Mouse (Mus musculus) midbrain, postnatal 0 days (tissue): ENCODE measurements around the gene Cadm3. TPM values are rescaled to one million over a fixed set of nuclear protein-coding genes. Genes with fewer than 3 reads are reported as not detected.

Experiments used
- ATAC-seq: fragments of 200-750 bp; cut with Nextera tagmentation; 2 replicates; pipeline ENCODE4 v1.8.0; 2017; ENCODE audit warnings: moderate number of reproducible peaks, mild to moderate bottlenecking, moderate TSS enrichment, moderate library complexity; ENCODE audit not compliant: low FRiP score
- DNase-seq: peaks from one replicate; pipeline ENCODE4 v3.0.0-alpha.2; 2015; ENCODE audit warnings: low spot score
- H3K27ac ChIP-seq: fragments of 300-500 bp; sonication (generic); 2 replicates; pipeline ENCODE4 v1.5.1; 2014; ENCODE audit warnings: low read depth, mild to moderate bottlenecking, low read length, mixed read lengths
- H3K27me3 ChIP-seq: fragments of 300-500 bp; sonication (generic); 2 replicates; pipeline ENCODE4 v1.6.1; 2014; ENCODE audit warnings: low read length, control low read depth, mixed read lengths; ENCODE audit not compliant: insufficient read depth
- H3K36me3 ChIP-seq: fragments of 300-500 bp; sonication (generic); 2 replicates; pipeline ENCODE4 v1.6.1; 2014; ENCODE audit warnings: low read length, control low read depth, mixed read lengths; ENCODE audit not compliant: insufficient read depth
- H3K4me1 ChIP-seq: fragments of 300-500 bp; sonication (generic); 2 replicates; pipeline ENCODE4 v1.6.1; 2014; ENCODE audit warnings: mild to moderate bottlenecking, control low read depth, antibody characterized with exemption, low read length, mixed read lengths; ENCODE audit not compliant: insufficient read depth
- H3K4me2 ChIP-seq: fragments of 300-500 bp; sonication (generic); 2 replicates; pipeline ENCODE4 v1.6.1; 2014; ENCODE audit warnings: low read depth, mild to moderate bottlenecking, low read length, mixed read lengths; ENCODE audit not compliant: poor library complexity, severe bottlenecking
- H3K4me3 ChIP-seq: fragments of 300-500 bp; sonication (generic); 2 replicates; pipeline ENCODE4 v1.5.1; 2014; ENCODE audit warnings: low read depth, mild to moderate bottlenecking, low read length, moderate library complexity
- H3K9ac ChIP-seq: fragments of 300-500 bp; sonication (generic); replicated peaks from 2 replicates; pipeline ENCODE4 v1.6.1; 2014; ENCODE audit warnings: mild to moderate bottlenecking, low read length, moderate library complexity, mixed read lengths; ENCODE audit not compliant: poor library complexity, severe bottlenecking
- H3K9me3 ChIP-seq: fragments of 300-500 bp; sonication (generic); 2 replicates; pipeline ENCODE4 v1.6.1; 2016; ENCODE audit warnings: low read length, control low read depth
- CTCF ChIP-seq: IDR thresholded peaks from 2 replicates; pipeline ENCODE4 v1.5.1; 2016; ENCODE audit warnings: antibody characterized with exemption, mild to moderate bottlenecking
- WGBS: fragments of 180-500 bp; shearing (Covaris S2); extraction: QIAGEN DNeasy Blood & Tissue Kit; methylation state at CpG from one replicate; pipeline ENCODE4 v1.1.7; 2014; 5-methylcytosine and 5-hydroxymethylcytosine counted together
- polyA plus RNA-seq: library from polyadenylated mRNA; unstranded; fragments of >200 nt; fragmentation: Nextera tagmentation; extraction: Ambion mirVana; gene quantifications from 2 replicates; pipeline ENCODE4 v1.2.1, GENCODE M21; 2015
- total RNA-seq: library from RNA; depleted of rRNA; stranded (reverse); fragments of >200 nt; gene quantifications from 2 replicates; pipeline ENCODE4 v1.2.3, GENCODE M21; 2014

The Cadm3 gene
- total and polyA plus RNA-seq, 2 experiments from 2014 or later, result 60.8 to 554 TPM

GRCm38 (mm10) chr1:173371586-173371985, 4.1 kb upstream of the Cadm3 start:
- ATAC-seq, result no peak

GRCm38 (mm10) chr1:173370456-173370855, 3.0 kb upstream of the Cadm3 start:
- no peak overlapping the region for H3K27ac ChIP-seq
- H3K4me3 ChIP-seq, result no peak overlapping the region
- TF ChIP-seq CTCF, result no peak
- H3K4me2 ChIP-seq, result no peak overlapping the region
- ATAC-seq (no peak), DNase-seq (no peak)
- WGBS, result 55% methylated on average over 6 of the region's 6 CpGs
- no peak overlapping the region for H3K9ac ChIP-seq
- peaks cover 3% of the 10 kb centered on the region; the same call in 1 of the 2 replicates for H3K4me1 ChIP-seq
- H3K9me3 ChIP-seq, result no peaks in the 10 kb centered on the region
- H3K27me3 ChIP-seq, result no peaks in the 10 kb centered on the region
- no peaks in the 10 kb centered on the region for H3K36me3 ChIP-seq

More at GRCm38 (mm10) chr1:173371586-173371985, 4.1 kb upstream of the Cadm3 start:
- no peak overlapping the region for H3K9ac ChIP-seq
- H3K27me3 ChIP-seq, result no peaks in the 10 kb centered on the region
- no peaks in the 10 kb centered on the region for H3K4me1 ChIP-seq
- H3K36me3 ChIP-seq, result no peaks in the 10 kb centered on the region
- WGBS, result 74% methylated on average over 6 of the region's 6 CpGs
- H3K27ac ChIP-seq, result no peak overlapping the region
- no peaks in the 10 kb centered on the region for H3K9me3 ChIP-seq
- no peak overlapping the region for H3K4me2 ChIP-seq
- no peak for DNase-seq
- H3K4me3 ChIP-seq, result no peak overlapping the region
- TF ChIP-seq CTCF, result no peak

GRCm38 (mm10) chr1:173369611-173370010, 2.1 kb upstream of the Cadm3 start:
- Histone ChIP-seq H3K9ac (no peak overlapping the region), H3K4me3 (no peak overlapping the region), H3K27me3 (no peaks in the 10 kb centered on the region), H3K27ac (no peak overlapping the region), H3K4me2 (no peak overlapping the region), H3K4me1 (peaks cover 10% of the 10 kb centered on the region; the same call in 1 of the 2 replicates), H3K9me3 (no peaks in the 10 kb centered on the region), H3K36me3 (no peaks in the 10 kb centered on the region)
- WGBS, result 71% methylated on average over 2 of the region's 2 CpGs
- no peak for TF ChIP-seq CTCF
- no peak for ATAC-seq
- no peak for DNase-seq

- peak; percentile 68 for ATAC-seq
These were observed 667 bp downstream of the Cadm3 start for GRCm38 (mm10) chr1:173366701-173367355.

GRCm38 (mm10) chr1:173365970-173366409, 1.5 kb downstream of the Cadm3 start:
- Histone ChIP-seq H3K4me1 (peaks cover 19% of the 10 kb centered on the region; the same call in 1 of the 2 replicates), H3K27me3 (no peaks in the 10 kb centered on the region), H3K4me3 (peak overlapping the region; percentile 99), H3K9ac (peak overlapping the region; percentile 100), H3K4me2 (peak overlapping the region; percentile 85), H3K27ac (peak overlapping the region; percentile 95), H3K36me3 (no peaks in the 10 kb centered on the region), H3K9me3 (no peaks in the 10 kb centered on the region)
- no peak for TF ChIP-seq CTCF
- DNase-seq (no peak), ATAC-seq (peak; percentile 29)
- WGBS, result under 1% methylated on average over 12 of the region's 13 CpGs

More at GRCm38 (mm10) chr1:173366701-173367355, 667 bp downstream of the Cadm3 start:
- H3K4me3 ChIP-seq, result peak overlapping the region; percentile 99
- DNase-seq, result peak; percentile 54
- TF ChIP-seq CTCF, result no peak; the same call in 1 of the 2 replicates
- no peaks in the 10 kb centered on the region for H3K36me3 ChIP-seq
- 0% methylated on average over 30 of the region's 31 CpGs for WGBS
- H3K9me3 ChIP-seq, result no peaks in the 10 kb centered on the region
- H3K4me2 ChIP-seq, result peak overlapping the region; percentile 85
- peaks cover 19% of the 10 kb centered on the region; the same call in 1 of the 2 replicates for H3K4me1 ChIP-seq
- peak overlapping the region; percentile 95 for H3K27ac ChIP-seq
- H3K27me3 ChIP-seq, result no peaks in the 10 kb centered on the region
- H3K9ac ChIP-seq, result peak overlapping the region; percentile 100

GRCm38 (mm10) chr1:173364125-173364800, 3.2 kb downstream of the Cadm3 start:
- H3K4me1 ChIP-seq, result peaks cover 19% of the 10 kb centered on the region; the same call in 1 of the 2 replicates
- no peak for DNase-seq

More at GRCm38 (mm10) chr1:173364125-173364800, 3.2 kb downstream of the Cadm3 start:
- Histone ChIP-seq H3K27me3 (no peaks in the 10 kb centered on the region), H3K9ac (no peak overlapping the region), H3K36me3 (no peaks in the 10 kb centered on the region), H3K27ac (no peak overlapping the region), H3K9me3 (no peaks in the 10 kb centered on the region), H3K4me3 (no peak overlapping the region), H3K4me2 (no peak overlapping the region)
- no peak for ATAC-seq
- WGBS, result 80% methylated on average over 4 of the region's 4 CpGs
- TF ChIP-seq CTCF, result no peak
